Mouse (Mus musculus) G1E (cell line): ENCODE data around the gene Mylk. TPM values are rescaled to one million over a fixed set of nuclear protein-coding genes. Genes with fewer than 3 reads are reported as not detected.

Source experiments
- ATAC-seq: 2 replicates; pipeline ENCODE4 v1.8.0; 2016; ENCODE audit warnings: mild to moderate bottlenecking; ENCODE audit not compliant: insufficient number of reproducible peaks, poor library complexity, low FRiP score, severe bottlenecking; ENCODE audit errors: extremely low read depth
- DNase-seq: peaks from one replicate; pipeline ENCODE4 v3.0.0; 2012; ENCODE audit warnings: low spot score
- H3K27me3 ChIP-seq: 2 replicates; pipeline ENCODE4 v1.6.1; 2012; ENCODE audit warnings: mild to moderate bottlenecking, low read length, inconsistent platforms; ENCODE audit not compliant: insufficient read depth
- H3K36me3 ChIP-seq: replicated peaks from 2 replicates; pipeline ENCODE3; 2012; ENCODE audit warnings: mild to moderate bottlenecking, inconsistent platforms
- H3K4me1 ChIP-seq: 2 replicates; pipeline ENCODE4 v1.6.1; 2012; ENCODE audit warnings: low read depth, low read length, inconsistent platforms, mixed read lengths; ENCODE audit not compliant: insufficient read depth
- H3K4me3 ChIP-seq: 2 replicates; pipeline ENCODE4 v1.5.1; 2012; ENCODE audit warnings: low read depth, mild to moderate bottlenecking, inconsistent platforms, low read length, moderate library complexity, mixed read lengths
- H3K9me3 ChIP-seq: replicated peaks from 2 replicates; pipeline ENCODE4 v1.6.1; 2012; ENCODE audit warnings: inconsistent platforms
- CTCF ChIP-seq: IDR thresholded peaks from 2 replicates; pipeline ENCODE4 v1.5.1; 2012; ENCODE audit warnings: low read depth, low read length, inconsistent platforms, mixed read lengths
- GATA1 ChIP-seq: IDR thresholded peaks from 2 replicates; pipeline ENCODE4 v1.6.1; 2012; ENCODE audit warnings: borderline replicate concordance, low read length, inconsistent platforms, mixed read lengths
- GATA2 ChIP-seq: IDR thresholded peaks from 2 replicates; pipeline ENCODE4 v1.6.1; 2012; ENCODE audit warnings: low read depth, low read length, inconsistent platforms, borderline replicate concordance
- POLR2AphosphoS5 ChIP-seq: IDR thresholded peaks from 2 replicates; pipeline ENCODE4 v1.6.1; 2012; ENCODE audit warnings: low read depth, low read length, inconsistent platforms; ENCODE audit not compliant: insufficient replicate concordance
- TAL1 ChIP-seq: conservative IDR thresholded peaks from 2 replicates; pipeline ENCODE4 v1.6.1; 2012; ENCODE audit warnings: low read depth, low read length, inconsistent platforms, mixed read lengths
- polyA plus RNA-seq: library from polyadenylated mRNA; stranded (reverse); fragments of >175 nt; gene quantifications from 2 replicates; pipeline ENCODE4 v1.2.3, GENCODE M21; 2012
- total RNA-seq, 2 experiments: library from RNA; stranded (forward) in 1 of 2; stranded (reverse) in 1 of 2; fragments of 200-1000 nt in 1 of 2; fragments of >200 nt in 1 of 2; fragmentation: Nextera tagmentation in 1 of 2; gene quantifications; 2 replicates each; pipeline ENCODE4 v1.2.3; 2014 to 2017

The Mylk gene
- total and polyA plus RNA-seq, 3 experiments, result 0.05 TPM; not detected in 2

DNA sequence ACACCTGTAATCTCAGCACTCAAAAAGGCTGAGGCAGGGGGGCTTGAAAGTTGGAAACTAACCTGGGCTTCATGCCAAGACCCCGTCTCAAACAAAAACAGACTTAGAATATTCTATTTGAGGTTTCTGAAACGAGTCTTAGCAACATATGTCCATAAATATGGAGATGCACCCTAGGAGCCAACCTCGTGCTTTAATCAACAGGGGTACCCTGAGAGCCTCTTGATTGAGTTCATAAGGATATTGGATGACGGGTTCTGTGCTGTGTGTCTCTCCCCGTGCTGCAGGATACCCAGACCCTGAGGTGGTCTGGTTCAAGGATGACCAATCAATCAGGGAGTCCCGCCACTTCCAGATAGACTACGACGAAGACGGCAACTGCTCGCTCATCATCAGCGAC, 255.0 kb downstream of the Mylk start:
- ATAC-seq (no peak), DNase-seq (no peak)
- TF ChIP-seq GATA2, result no peak
- no peak for TF ChIP-seq GATA1
- no peak for TF ChIP-seq TAL1
- no peak for TF ChIP-seq CTCF
- no peak for TF ChIP-seq POLR2AphosphoS5

GRCm38 (mm10) chr16:35000923-35001560, 256.0 kb downstream of the Mylk start:
- Histone ChIP-seq H3K4me3 (no peak overlapping the region), H3K9me3 (no peaks in the 10 kb centered on the region), H3K36me3 (no peaks in the 10 kb centered on the region), H3K4me1 (peaks cover 4% of the 10 kb centered on the region; the same call in 1 of the 2 replicates), H3K27me3 (peaks cover 48% of the 10 kb centered on the region)
- no peak for ATAC-seq
- no peak for DNase-seq
- TF ChIP-seq GATA2 (no peak), TAL1 (no peak), POLR2AphosphoS5 (no peak), CTCF (no peak), GATA1 (no peak)

More for the DNA sequence above, 255.0 kb downstream of the Mylk start:
- peaks cover 4% of the 10 kb centered on the region; the same call in 1 of the 2 replicates for H3K4me1 ChIP-seq
- no peaks in the 10 kb centered on the region for H3K9me3 ChIP-seq
- H3K27me3 ChIP-seq, result peaks cover 52% of the 10 kb centered on the region
- H3K36me3 ChIP-seq, result no peaks in the 10 kb centered on the region
- no peak overlapping the region for H3K4me3 ChIP-seq

- Histone ChIP-seq H3K36me3 (no peaks in the 10 kb centered on the region), H3K4me1 (0 out of 2 replicates have a peak, but pooled peaks cover 3% of the 10 kb centered on the region), H3K27me3 (peaks cover 38% of the 10 kb centered on the region), H3K9me3 (no peaks in the 10 kb centered on the region), H3K4me3 (no peak overlapping the region)
- DNase-seq (no peak), ATAC-seq (no peak)
- no peak for TF ChIP-seq GATA2
- no peak for TF ChIP-seq CTCF
- TF ChIP-seq POLR2AphosphoS5, result no peak
- TF ChIP-seq GATA1, result no peak
- no peak for TF ChIP-seq TAL1
Measured at GRCm38 (mm10) chr16:35004356-35004755, 259.3 kb downstream of the Mylk start.

DNA sequence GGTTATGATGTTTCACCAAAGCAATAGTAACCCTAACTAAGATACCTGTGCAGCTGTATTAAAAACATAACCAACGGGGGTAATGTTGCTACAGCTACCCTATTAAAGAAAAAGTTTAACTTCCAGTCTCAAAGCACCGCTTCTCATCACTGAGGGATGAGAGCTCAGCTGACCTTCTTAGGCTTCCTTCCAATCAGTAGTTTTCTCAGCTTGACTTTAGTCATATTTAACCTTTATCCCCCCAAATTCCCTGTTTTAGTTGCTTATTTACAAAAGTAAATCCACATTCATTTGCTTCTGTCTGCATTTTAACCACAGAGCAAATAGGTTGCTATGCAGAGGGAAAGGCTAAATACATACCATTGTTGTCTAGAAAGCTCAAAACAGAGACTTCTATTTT, 259.7 kb downstream of the Mylk start:
- no peak for ATAC-seq
- Histone ChIP-seq H3K9me3 (no peaks in the 10 kb centered on the region), H3K36me3 (no peaks in the 10 kb centered on the region)

DNA sequence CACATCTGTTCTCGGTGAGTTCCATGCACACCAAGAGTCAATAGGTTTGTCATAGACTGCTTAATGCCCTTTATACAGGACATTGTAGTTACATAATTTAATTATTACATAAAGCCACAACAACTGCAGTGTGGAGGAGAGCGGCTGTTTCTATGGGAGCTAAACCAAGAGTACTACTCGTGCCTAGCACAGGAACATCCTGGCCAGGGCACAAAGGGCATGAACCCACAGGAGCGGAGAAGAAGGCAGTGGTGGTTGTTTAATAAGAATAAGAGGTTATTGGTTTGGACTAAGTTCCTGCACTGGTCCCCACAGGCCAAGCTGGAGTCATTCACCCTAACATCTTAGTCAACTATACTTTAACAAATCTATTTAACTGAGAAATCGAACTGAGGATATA, 261.2 kb downstream of the Mylk start:
- H3K27me3 ChIP-seq, result peaks cover 29% of the 10 kb centered on the region
- TF ChIP-seq CTCF, result no peak
- TF ChIP-seq GATA1, result no peak
- no peak for TF ChIP-seq GATA2
- no peaks in the 10 kb centered on the region for H3K9me3 ChIP-seq
- ATAC-seq (no peak), DNase-seq (no peak)
- no peaks in the 10 kb centered on the region for H3K36me3 ChIP-seq
- H3K4me3 ChIP-seq, result no peak overlapping the region
- 0 out of 2 replicates have a peak, but pooled peaks cover 4% of the 10 kb centered on the region for H3K4me1 ChIP-seq

More for the DNA sequence above, 259.7 kb downstream of the Mylk start:
- TF ChIP-seq POLR2AphosphoS5 (no peak), GATA2 (no peak), TAL1 (no peak), CTCF (no peak)
- Histone ChIP-seq H3K4me1 (0 out of 2 replicates have a peak, but pooled peaks cover 4% of the 10 kb centered on the region), H3K27me3 (peaks cover 39% of the 10 kb centered on the region), H3K4me3 (no peak overlapping the region)
- DNase-seq, result no peak

DNA sequence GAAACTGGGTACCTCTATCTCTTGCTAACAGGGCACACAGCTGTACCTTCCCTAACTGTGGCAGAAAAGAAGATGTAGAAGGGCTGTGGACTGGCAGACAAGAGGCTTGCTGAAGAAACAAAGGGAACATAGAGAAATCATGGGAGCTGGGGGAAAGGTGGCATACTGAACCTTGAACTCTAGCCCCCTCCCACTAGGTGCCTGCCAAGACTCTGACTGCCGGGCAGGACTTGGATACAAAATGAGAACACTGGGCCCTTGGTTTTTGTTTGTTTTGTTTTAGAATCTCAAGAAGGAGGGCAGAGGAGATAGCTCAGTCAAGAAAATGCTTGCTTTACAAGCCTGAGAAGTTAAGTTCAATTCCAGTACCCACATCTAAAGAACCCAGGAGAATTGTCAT, 262.4 kb downstream of the Mylk start:
- ATAC-seq, result no peak
- H3K36me3 ChIP-seq, result no peaks in the 10 kb centered on the region
- DNase-seq, result no peak
- no peaks in the 10 kb centered on the region for H3K9me3 ChIP-seq
- H3K27me3 ChIP-seq, result peaks cover 27% of the 10 kb centered on the region
- no peak for TF ChIP-seq GATA2
- no peak for TF ChIP-seq CTCF
- no peak for TF ChIP-seq POLR2AphosphoS5
- no peak for TF ChIP-seq GATA1
- TF ChIP-seq TAL1, result no peak
- H3K4me1 ChIP-seq, result peaks cover 9% of the 10 kb centered on the region
- no peak overlapping the region for H3K4me3 ChIP-seq

DNA sequence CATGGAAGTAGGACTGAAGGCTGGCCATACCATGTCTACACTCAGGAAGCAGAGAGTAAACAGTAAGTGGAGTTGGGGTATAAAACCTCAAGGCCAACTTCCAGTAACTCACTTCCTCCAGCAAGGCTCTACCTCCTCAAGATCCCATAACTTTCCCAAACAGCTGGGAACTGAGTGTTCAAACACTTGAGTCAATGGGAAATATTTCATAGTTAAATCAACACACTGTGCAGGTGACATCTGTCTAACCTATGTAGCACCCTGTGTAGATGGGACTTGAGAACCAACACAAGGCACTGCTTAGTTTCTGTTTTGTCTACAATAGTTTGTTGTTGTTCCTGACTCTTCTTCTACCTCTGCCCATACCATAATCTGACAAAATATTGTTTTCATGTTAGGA, 263.4 kb downstream of the Mylk start:
- Histone ChIP-seq H3K27me3 (peaks cover 26% of the 10 kb centered on the region), H3K4me3 (no peak overlapping the region), H3K36me3 (no peaks in the 10 kb centered on the region), H3K9me3 (no peaks in the 10 kb centered on the region), H3K4me1 (peaks cover 11% of the 10 kb centered on the region)
- TF ChIP-seq POLR2AphosphoS5 (no peak), GATA1 (no peak), CTCF (no peak), GATA2 (no peak), TAL1 (no peak)
- DNase-seq, result no peak
- no peak for ATAC-seq
